Mouse (Mus musculus): Measurements from ENCODE around the gene Ruvbl2.

- no peak for TF ChIP-seq CTCF (conservative IDR thresholded peaks at IDR 0.05 in 1 of 2, IDR thresholded peaks at IDR 0.05 in 1 of 2; ENCODE audit: low read depth in 2 of 2, low read length in 2 of 2)
- TF ChIP-seq ZKSCAN1 (IDR thresholded peaks at IDR 0.05; ENCODE audit: borderline replicate concordance, low read depth, low read length), result no peak
Measured at GRCm38 (mm10) chr7:45461781-45462180, 23.9 kb upstream of the Ruvbl2 start.

Data from CH12.LX (cell line).